Mouse (Mus musculus): Measurements from ENCODE around the gene Kif4. TPM values are rescaled to one million over a fixed set of nuclear protein-coding genes. Genes with fewer than 3 reads are reported as not detected.
A peak's percentile ranks its signal among the peaks of the same experiment; 100 is the strongest.

The Kif4 gene
- total and polyA plus RNA-seq, 2 experiments = 0.02 to 0.37 TPM

DNA sequence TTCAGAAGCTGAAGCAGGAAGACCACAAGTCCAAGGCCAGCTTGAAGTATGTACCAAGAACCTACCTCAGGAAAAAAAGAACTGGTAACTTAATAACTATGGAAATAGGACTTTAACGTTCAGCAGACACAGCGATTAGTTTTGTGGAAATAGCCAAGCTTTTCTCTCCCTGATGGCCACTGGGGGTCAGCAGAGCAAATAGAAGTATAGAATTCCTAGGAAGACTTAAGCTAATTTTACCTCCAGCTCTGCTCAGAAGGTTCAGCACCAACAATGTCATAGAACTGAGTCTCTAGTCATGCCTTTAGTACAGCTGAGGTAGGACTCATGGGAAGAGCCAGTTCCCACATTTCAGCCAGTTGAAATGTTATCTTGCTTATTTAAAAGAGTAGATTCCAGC lies 4.2 kb upstream of the Kif4 start:
- H3K27ac ChIP-seq (replicated peaks; ENCODE audit: insufficient read depth, low read depth, low read length) = no peak overlapping the region
- DNase-seq (ENCODE audit: extremely low read depth, low read depth, low spot score) = no peak
- no peak overlapping the region for H3K4me3 ChIP-seq (ENCODE audit: insufficient read depth, low read depth, low read length)
- H3K79me2 ChIP-seq (ENCODE audit: control insufficient read depth, insufficient read depth, low read length) = no peaks in the 10 kb centered on the region
- 45% methylated on average over 2 of the region's 2 CpGs for WGBS
- no peaks in the 10 kb centered on the region for H3K27me3 ChIP-seq (ENCODE audit: control insufficient read depth, insufficient read depth, low read length)
- H3K36me3 ChIP-seq (ENCODE audit: control insufficient read depth, insufficient read depth, low read length) = peaks cover 5% of the 10 kb centered on the region; the same call in 1 of the 2 replicates
- no peak overlapping the region for H3K9ac ChIP-seq (ENCODE audit: low read depth, low read length)
- H3K4me1 ChIP-seq (ENCODE audit: control insufficient read depth, insufficient read depth, low read length) = peaks cover under 1% of the 10 kb centered on the region; the same call in 1 of the 2 replicates
- TF ChIP-seq POLR2A (IDR thresholded peaks at IDR 0.05; ENCODE audit: extremely low read depth, insufficient read depth, low read length) = no peak
- no peak for TF ChIP-seq CTCF (IDR thresholded peaks at IDR 0.05; ENCODE audit: low read depth, low read length)

DNA sequence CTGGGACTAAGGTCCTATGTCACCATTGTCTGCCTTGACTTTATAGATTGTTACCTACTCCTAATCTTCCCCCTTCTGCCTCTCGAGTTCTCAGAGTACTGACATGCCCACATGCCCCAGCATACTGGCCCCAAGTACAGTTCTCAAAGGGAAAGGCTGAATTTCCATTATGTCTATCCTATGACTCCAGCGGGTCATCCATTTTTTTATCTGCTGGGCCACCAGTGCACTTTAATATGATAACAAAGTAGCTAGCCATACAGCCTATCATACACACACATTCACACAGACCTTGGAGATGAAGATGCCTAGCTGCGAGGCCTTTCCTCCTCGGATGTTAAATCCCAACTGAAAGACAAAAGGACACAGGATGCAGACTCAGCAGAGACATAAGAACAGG lies 1.3 kb upstream of the Kif4 start:
- peaks cover 5% of the 10 kb centered on the region; the same call in 1 of the 2 replicates for H3K36me3 ChIP-seq (ENCODE audit: control insufficient read depth, insufficient read depth, low read length)
- H3K4me1 ChIP-seq (ENCODE audit: control insufficient read depth, insufficient read depth, low read length) = peaks cover 2% of the 10 kb centered on the region; the same call in 1 of the 2 replicates
- H3K27ac ChIP-seq (replicated peaks; ENCODE audit: insufficient read depth, low read depth, low read length) = no peak overlapping the region
- H3K9ac ChIP-seq (ENCODE audit: low read depth, low read length) = no peak overlapping the region
- no peak for DNase-seq (ENCODE audit: extremely low read depth, low read depth, low spot score)
- WGBS = 93% methylated on average over 4 of the region's 4 CpGs
- no peak overlapping the region for H3K4me3 ChIP-seq (ENCODE audit: insufficient read depth, low read depth, low read length)
- TF ChIP-seq CTCF (IDR thresholded peaks at IDR 0.05; ENCODE audit: low read depth, low read length) (no peak), POLR2A (IDR thresholded peaks at IDR 0.05; ENCODE audit: extremely low read depth, insufficient read depth, low read length) (no peak)
- H3K79me2 ChIP-seq (ENCODE audit: control insufficient read depth, insufficient read depth, low read length) = no peaks in the 10 kb centered on the region
- H3K27me3 ChIP-seq (ENCODE audit: control insufficient read depth, insufficient read depth, low read length) = no peaks in the 10 kb centered on the region

DNA sequence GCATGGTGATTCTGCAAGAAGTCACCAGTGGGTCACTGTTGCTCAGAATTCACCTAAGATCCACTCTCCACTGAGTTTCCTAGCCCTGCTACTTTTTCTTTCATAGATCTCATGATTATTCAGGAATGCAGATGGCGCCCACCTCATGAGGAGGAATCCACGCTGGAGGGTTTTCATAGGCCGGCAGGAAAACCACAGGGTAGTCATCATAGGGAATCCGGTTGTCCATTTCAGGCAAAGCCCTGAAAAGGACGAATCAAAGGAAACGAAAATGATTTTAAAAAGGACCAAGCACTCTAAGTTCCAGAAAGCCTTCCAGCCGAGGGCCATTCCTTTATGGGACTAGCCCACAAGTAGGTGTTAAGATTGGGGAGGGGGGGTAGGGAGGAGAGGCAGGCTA lies 391 bp upstream of the Kif4 start:
- Histone ChIP-seq H3K36me3 (ENCODE audit: control insufficient read depth, insufficient read depth, low read length) (peaks cover 5% of the 10 kb centered on the region; the same call in 1 of the 2 replicates), H3K79me2 (ENCODE audit: control insufficient read depth, insufficient read depth, low read length) (no peaks in the 10 kb centered on the region), H3K4me3 (ENCODE audit: insufficient read depth, low read depth, low read length) (peak overlapping the region; percentile 71), H3K27me3 (ENCODE audit: control insufficient read depth, insufficient read depth, low read length) (no peaks in the 10 kb centered on the region), H3K4me1 (ENCODE audit: control insufficient read depth, insufficient read depth, low read length) (peaks cover 2% of the 10 kb centered on the region; the same call in 1 of the 2 replicates), H3K9ac (ENCODE audit: low read depth, low read length) (peak overlapping the region; percentile 63), H3K27ac (replicated peaks; ENCODE audit: insufficient read depth, low read depth, low read length) (no peak overlapping the region; the same call in 1 of the 2 replicates)
- DNase-seq (ENCODE audit: extremely low read depth, low read depth, low spot score) = no peak
- WGBS = 8% methylated on average over 7 of the region's 7 CpGs
- TF ChIP-seq CTCF (IDR thresholded peaks at IDR 0.05; ENCODE audit: low read depth, low read length) (no peak), POLR2A (IDR thresholded peaks at IDR 0.05; ENCODE audit: extremely low read depth, insufficient read depth, low read length) (no peak)

DNA sequence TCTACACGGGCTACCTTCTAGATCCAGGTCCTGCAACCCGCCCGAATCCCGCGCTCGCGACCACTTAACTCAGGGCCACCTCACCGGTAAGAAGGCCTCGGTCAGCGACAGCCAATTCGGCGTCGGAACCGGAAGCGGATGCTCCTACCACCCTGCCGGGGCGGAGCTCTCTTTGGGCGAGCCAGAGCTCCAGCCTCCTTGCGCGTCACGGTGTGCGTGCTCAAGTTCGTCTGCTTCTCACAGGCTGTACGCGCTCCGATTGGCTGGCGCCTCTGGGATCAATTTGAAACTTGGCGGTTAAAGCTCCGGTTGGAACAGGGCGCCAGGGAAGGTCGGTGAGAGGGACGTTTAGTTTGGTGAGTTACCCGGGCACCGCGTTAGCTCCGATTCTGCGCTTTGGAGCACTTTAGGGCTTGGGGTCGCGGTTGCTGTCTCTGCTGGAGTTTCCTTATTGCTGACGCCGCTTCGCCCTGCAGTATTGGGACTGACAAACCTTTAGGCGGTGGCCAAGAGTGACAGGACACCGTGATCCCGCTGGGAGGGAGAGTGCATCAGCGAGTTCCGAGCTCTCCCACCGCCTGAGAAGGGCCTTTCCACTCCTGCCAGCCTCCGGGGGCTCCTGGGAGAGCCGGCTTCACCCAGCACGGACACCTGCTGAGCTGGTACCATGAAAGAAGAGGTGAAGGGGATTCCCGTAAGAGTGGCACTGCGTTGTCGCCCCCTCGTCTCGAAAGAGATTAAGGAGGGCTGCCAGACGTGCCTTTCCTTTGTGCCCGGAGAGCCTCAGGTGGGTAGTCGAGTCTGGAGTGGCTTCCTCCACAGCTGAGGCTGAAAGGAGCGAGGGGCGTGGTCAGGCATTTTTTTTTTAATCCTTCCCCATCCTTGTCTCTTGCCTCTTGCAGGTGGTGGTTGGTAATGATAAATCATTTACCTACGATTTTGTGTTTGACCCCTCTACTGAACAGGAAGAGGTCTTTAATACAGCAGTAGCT lies 561 bp downstream of the Kif4 start, which contains the start of gene Pdzd11:
TSS of gene Pdzd11 (minus strand) at position 767 of the 992 bp plus-strand sequence.
- peak within 1 kb of the TSS; percentile 78 for H3K9ac ChIP-seq (ENCODE audit: low read depth, low read length)
- peaks cover 2% of the 10 kb centered on the region; the same call in 1 of the 2 replicates for H3K4me1 ChIP-seq (ENCODE audit: control insufficient read depth, insufficient read depth, low read length)
- WGBS = 2% methylated on average over 59 of the region's 62 CpGs
- H3K4me3 ChIP-seq (ENCODE audit: insufficient read depth, low read depth, low read length) = peak within 1 kb of the TSS; percentile 71
- H3K27me3 ChIP-seq (ENCODE audit: control insufficient read depth, insufficient read depth, low read length) = no peaks in the 10 kb centered on the region
- no peaks in the 10 kb centered on the region for H3K79me2 ChIP-seq (ENCODE audit: control insufficient read depth, insufficient read depth, low read length)
- H3K27ac ChIP-seq (replicated peaks; ENCODE audit: insufficient read depth, low read depth, low read length) = peak within 1 kb of the TSS; percentile 68
- peaks cover 5% of the 10 kb centered on the region; the same call in 1 of the 2 replicates for H3K36me3 ChIP-seq (ENCODE audit: control insufficient read depth, insufficient read depth, low read length)
- TF ChIP-seq CTCF (IDR thresholded peaks at IDR 0.05; ENCODE audit: low read depth, low read length) (no peak), POLR2A (IDR thresholded peaks at IDR 0.05; ENCODE audit: extremely low read depth, insufficient read depth, low read length) (0 out of 2 replicates have a peak, but pooled peaks have one; percentile 31)
- peak; percentile 89 for DNase-seq (ENCODE audit: extremely low read depth, low read depth, low spot score)

GRCm38 (mm10) chrX:100629076-100629475 lies 3.5 kb downstream of the Kif4 start:
- H3K27me3 ChIP-seq (ENCODE audit: control insufficient read depth, insufficient read depth, low read length) = no peaks in the 10 kb centered on the region
- H3K4me1 ChIP-seq (ENCODE audit: control insufficient read depth, insufficient read depth, low read length) = peaks cover 2% of the 10 kb centered on the region; the same call in 1 of the 2 replicates
- H3K36me3 ChIP-seq (ENCODE audit: control insufficient read depth, insufficient read depth, low read length) = no peaks in the 10 kb centered on the region
- H3K4me3 ChIP-seq (ENCODE audit: insufficient read depth, low read depth, low read length) = no peak overlapping the region
- peak; percentile 42 for DNase-seq (ENCODE audit: extremely low read depth, low read depth, low spot score)
- TF ChIP-seq POLR2A (IDR thresholded peaks at IDR 0.05; ENCODE audit: extremely low read depth, insufficient read depth, low read length) (no peak), CTCF (IDR thresholded peaks at IDR 0.05; ENCODE audit: low read depth, low read length) (no peak)
- H3K27ac ChIP-seq (replicated peaks; ENCODE audit: insufficient read depth, low read depth, low read length) = no peak overlapping the region
- H3K79me2 ChIP-seq (ENCODE audit: control insufficient read depth, insufficient read depth, low read length) = no peaks in the 10 kb centered on the region
- no peak overlapping the region for H3K9ac ChIP-seq (ENCODE audit: low read depth, low read length)
- WGBS = 25% methylated on average over 2 of the region's 2 CpGs
